Mouse (Mus musculus): ENCODE measurements at regions not wholly inside any gene's neighbourhood (a gene's known extent, or its start where the extent isn't known, plus 50 kb on each side); places are given as distances from the start of the nearest gene placed in this dataset.

DNA sequence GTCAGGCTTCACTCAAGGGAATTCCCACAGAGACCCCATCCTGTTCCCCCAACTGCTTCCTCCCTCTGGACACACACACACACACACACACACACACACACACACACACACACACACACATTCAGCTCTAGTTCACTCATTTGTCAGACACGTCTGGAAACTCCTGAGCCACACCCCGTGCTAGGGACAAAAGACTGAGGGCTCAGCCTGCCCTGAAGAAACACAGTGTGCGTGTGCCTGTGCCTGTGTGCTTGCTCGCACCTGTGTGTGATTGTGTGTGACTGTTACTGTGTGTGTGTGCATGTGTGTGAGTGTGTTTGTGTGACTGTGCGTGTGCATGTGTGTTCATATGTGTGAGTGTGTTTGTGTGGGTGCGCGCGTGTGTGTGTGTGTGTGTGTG, 50.4 kb upstream of the Casz1 start:
- Histone ChIP-seq H3K4me3 (ENCODE audit: low read depth, low read length) (no peak overlapping the region), H3K27me3 (ENCODE audit: control insufficient read depth, insufficient read depth, low read length) (no peaks in the 10 kb centered on the region; the same call in 1 of the 2 replicates), H3K4me1 (ENCODE audit: control insufficient read depth, insufficient read depth, low read length) (0 out of 2 replicates have a peak, but pooled peaks cover 3% of the 10 kb centered on the region), H3K9ac (ENCODE audit: low read length) (no peak overlapping the region), H3K4me2 (ENCODE audit: low read depth) (no peak overlapping the region), H3K9me3 (ENCODE audit: control insufficient read depth, low read length) (no peaks in the 10 kb centered on the region), H3K27ac (ENCODE audit: low read depth, low read length) (no peak overlapping the region), H3K36me3 (ENCODE audit: control insufficient read depth, insufficient read depth, low read length) (no peaks in the 10 kb centered on the region)
- 79% methylated on average over 8 of the region's 8 CpGs for WGBS
- no peak for DNase-seq (ENCODE audit: low spot score)
- no peak for ATAC-seq (ENCODE audit: insufficient read depth, low FRiP score, low TSS enrichment)

Data from neural tube, embryonic 11.5 days (tissue).